Mouse (Mus musculus) C2C12 (cell line): Measurements from ENCODE around the gene Wfdc12.

Experiments
- CEBPB ChIP-seq: IDR thresholded peaks from one replicate; pipeline ENCODE4 v1.6.1; 2011; ENCODE audit warnings: low read depth, mild to moderate bottlenecking, control low read depth, moderate library complexity
- CTCF ChIP-seq: IDR thresholded peaks from one replicate; pipeline ENCODE4 v1.5.1; 2011; ENCODE audit not compliant: control insufficient read depth, insufficient read depth, insufficient read length
- MAX ChIP-seq: IDR thresholded peaks from one replicate; pipeline ENCODE4 v1.6.1; 2011; ENCODE audit warnings: mild to moderate bottlenecking, control low read depth
- MYOD1 ChIP-seq: IDR thresholded peaks from one replicate; pipeline ENCODE4 v1.6.1; 2011; ENCODE audit warnings: low read depth; ENCODE audit not compliant: control insufficient read depth, insufficient read length
- USF1 ChIP-seq: IDR thresholded peaks from one replicate; pipeline ENCODE4 v1.6.1; 2011; ENCODE audit warnings: low read depth, mild to moderate bottlenecking, control low read depth, moderate library complexity

GRCm38 (mm10) chr2:164167752-164168570, 22.4 kb downstream of the Wfdc12 start:
- TF ChIP-seq CEBPB (no peak), CTCF (no peak), MYOD1 (no peak), USF1 (no peak), MAX (no peak)
